In the genomic region with DNA sequence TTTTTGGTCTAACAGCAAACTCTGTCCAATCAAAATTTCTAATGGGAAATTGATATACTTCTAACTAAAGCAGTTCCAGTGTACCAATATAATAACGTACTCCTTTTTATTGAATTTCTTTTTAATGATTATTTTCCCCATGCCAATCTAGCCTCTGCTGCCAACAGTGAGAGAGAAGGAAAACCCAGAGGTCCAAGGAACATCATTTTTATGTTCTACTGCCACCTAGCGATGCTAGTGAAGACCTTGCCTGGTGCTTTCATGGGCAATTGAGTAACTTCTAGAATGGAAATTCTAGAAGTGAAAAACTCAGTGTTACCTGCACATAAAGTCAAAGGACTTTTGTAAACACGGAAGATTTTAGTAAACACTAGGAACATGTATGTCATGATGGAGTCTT, we compare ENCODE assay signal across 10 mouse cellular contexts. TPM values are rescaled to one million over a fixed set of nuclear protein-coding genes. Genes with fewer than 3 reads are reported as not detected.
DNase-seq lines count a peak whose midpoint lies in the region; ATAC-seq and TF ChIP-seq lines count a peak whose summit lies in the region.
"Had no signal": no experiment of that assay in that cellular context is flagged by ENCODE, and none has a peak within 500 bp of the region (broad histone marks: within the 10 kb centered on the region; RNA-seq: fewer than 3 reads in every experiment).

No protein-coding gene starts in this region.

- no peak overlapping the region for H3K27ac ChIP-seq in liver, adult 2 months (replicated peaks; ENCODE audit: insufficient read depth, low read depth, low read length)
- H3K27ac ChIP-seq in neural tube, embryonic 14.5 days (ENCODE audit: low read depth, low read length), result no peak overlapping the region
- no peak overlapping the region for H3K27ac ChIP-seq in heart, embryonic 10.5 days
- H3K27ac ChIP-seq: embryonic facial prominence, embryonic 13.5 days; stomach, embryonic 15.5 days had no signal

- H3K4me2 ChIP-seq in neural tube, embryonic 14.5 days (ENCODE audit: low read depth, low read length), result no peak overlapping the region
- H3K4me2 ChIP-seq: embryonic facial prominence, embryonic 13.5 days; stomach, embryonic 15.5 days had no signal

- no peaks in the 10 kb centered on the region for H3K27me3 ChIP-seq in liver, adult 2 months (ENCODE audit: control insufficient read depth, insufficient read depth, low read length)
- H3K27me3 ChIP-seq in neural tube, embryonic 14.5 days (ENCODE audit: control insufficient read depth, insufficient read depth, low read length), result no peaks in the 10 kb centered on the region
- no peaks in the 10 kb centered on the region for H3K27me3 ChIP-seq in heart, embryonic 10.5 days (ENCODE audit: insufficient read depth, poor library complexity, severe bottlenecking)
- H3K27me3 ChIP-seq: embryonic facial prominence, embryonic 13.5 days; stomach, embryonic 15.5 days had no signal

- peaks cover 2% of the 10 kb centered on the region for H3K4me1 ChIP-seq in liver, adult 2 months (ENCODE audit: control insufficient read depth, insufficient read depth, low read length)
- H3K4me1 ChIP-seq in neural tube, embryonic 14.5 days (ENCODE audit: control insufficient read depth, insufficient read depth, low read length), result no peaks in the 10 kb centered on the region
- no peaks in the 10 kb centered on the region for H3K4me1 ChIP-seq in heart, embryonic 10.5 days
- H3K4me1 ChIP-seq: embryonic facial prominence, embryonic 13.5 days; stomach, embryonic 15.5 days had no signal

- TF ChIP-seq CTCF in liver, adult 2 months (IDR thresholded peaks at IDR 0.05; ENCODE audit: low read depth, low read length), result peak; percentile 40

- no peaks in the 10 kb centered on the region for H3K79me2 ChIP-seq in liver, adult 2 months (ENCODE audit: control insufficient read depth, insufficient read depth, low read length)

- H3K4me3 ChIP-seq in liver, adult 2 months (ENCODE audit: insufficient read depth, low read depth, low read length), result no peak overlapping the region
- no peak overlapping the region for H3K4me3 ChIP-seq in neural tube, embryonic 14.5 days (ENCODE audit: low read depth, low read length)
- no peak overlapping the region for H3K4me3 ChIP-seq in heart, embryonic 10.5 days
- H3K4me3 ChIP-seq: embryonic facial prominence, embryonic 13.5 days; stomach, embryonic 15.5 days had no signal

- TF ChIP-seq POLR2A in liver, adult 2 months (IDR thresholded peaks at IDR 0.05; ENCODE audit: extremely low read depth, insufficient read depth, low read length), result no peak

- DNase-seq in liver, adult 2 months (ENCODE audit: extremely low read depth, low read depth, low spot score), result peak; percentile 68
- no peak for DNase-seq in liver
- DNase-seq in brain, adult 2 months (ENCODE audit: low read depth, low spot score), result peak; percentile 59
- DNase-seq in forelimb bud, embryonic 11.5 days (ENCODE audit: low read depth, low spot score), result peak; percentile 50
- DNase-seq in heart, embryonic 10.5 days (ENCODE audit: low spot score), result no peak
- DNase-seq in thymus, postnatal 25 days, result no peak

- no peaks in the 10 kb centered on the region for H3K36me3 ChIP-seq in liver, adult 2 months (ENCODE audit: control insufficient read depth, insufficient read depth, low read length)
- no peaks in the 10 kb centered on the region for H3K36me3 ChIP-seq in neural tube, embryonic 14.5 days (ENCODE audit: control insufficient read depth, insufficient read depth, low read length)
- H3K36me3 ChIP-seq in heart, embryonic 10.5 days, result no peaks in the 10 kb centered on the region
- H3K36me3 ChIP-seq: embryonic facial prominence, embryonic 13.5 days; stomach, embryonic 15.5 days had no signal

- 5% methylated on average over 3 of the region's 3 CpGs for WGBS in liver, adult 2 months
- WGBS in neural tube, embryonic 14.5 days, result 9% methylated on average over 3 of the region's 3 CpGs
- 11% methylated on average over 3 of the region's 3 CpGs for WGBS in heart, embryonic 10.5 days

- ATAC-seq in neural tube, embryonic 14.5 days (ENCODE audit: low read depth), result peak; percentile 86

- no peaks in the 10 kb centered on the region for H3K9me3 ChIP-seq in neural tube, embryonic 14.5 days (ENCODE audit: control insufficient read depth, low read length)
- no peaks in the 10 kb centered on the region for H3K9me3 ChIP-seq in heart, embryonic 10.5 days
- H3K9me3 ChIP-seq: embryonic facial prominence, embryonic 13.5 days; stomach, embryonic 15.5 days had no signal

- no peak overlapping the region for H3K9ac ChIP-seq in liver, adult 2 months (ENCODE audit: low read depth, low read length)
- no peak overlapping the region for H3K9ac ChIP-seq in neural tube, embryonic 14.5 days (replicated peaks; ENCODE audit: low read depth, low read length)
- H3K9ac ChIP-seq: embryonic facial prominence, embryonic 13.5 days; stomach, embryonic 15.5 days had no signal

RNA-seq across cellular contexts. Expression of a gene that starts 8.4 kb away (rescaled TPM):
- not detected in 2 replicates for total RNA-seq in liver, adult 2 months (2014; rRNA removed)
- not detected in 2 replicates for polyA plus RNA-seq in liver, adult 2 months (2012; rRNA removed)
- polyA plus RNA-seq in neural tube, embryonic 14.5 days (2014; fragmentation: Nextera tagmentation; extraction: Ambion mirVana), result not detected in 2 replicates
- polyA plus RNA-seq in heart, embryonic 10.5 days (2016; fragmentation: Nextera tagmentation; extraction: Ambion mirVana), result not detected in 2 replicates
- polyA plus RNA-seq: embryonic facial prominence, embryonic 13.5 days; limb, embryonic 11.5 days; stomach, embryonic 15.5 days had no signal

RNA-seq across cellular contexts. Expression of a gene that starts 23.5 kb away (rescaled TPM):
- total RNA-seq in liver, adult 2 months (2014; rRNA removed), result not detected in 2 replicates
- not detected in 2 replicates for polyA plus RNA-seq in liver, adult 2 months (2012; rRNA removed)
- not detected in 2 replicates for polyA plus RNA-seq in neural tube, embryonic 14.5 days (2014; fragmentation: Nextera tagmentation; extraction: Ambion mirVana)
- not detected in 2 replicates for polyA plus RNA-seq in heart, embryonic 10.5 days (2016; fragmentation: Nextera tagmentation; extraction: Ambion mirVana)
- polyA plus RNA-seq: embryonic facial prominence, embryonic 13.5 days; limb, embryonic 11.5 days; stomach, embryonic 15.5 days had no signal

RNA-seq across cellular contexts. Expression of a gene that starts 38.7 kb away (rescaled TPM):
- not detected in 2 replicates for total RNA-seq in liver, adult 2 months (2014; rRNA removed)
- polyA plus RNA-seq in liver, adult 2 months (2012; rRNA removed), result not detected in 2 replicates
- polyA plus RNA-seq in neural tube, embryonic 14.5 days (2014; fragmentation: Nextera tagmentation; extraction: Ambion mirVana), result not detected in 2 replicates
- not detected in 2 replicates for polyA plus RNA-seq in heart, embryonic 10.5 days (2016; fragmentation: Nextera tagmentation; extraction: Ambion mirVana)
- polyA plus RNA-seq: embryonic facial prominence, embryonic 13.5 days; limb, embryonic 11.5 days; stomach, embryonic 15.5 days had no signal

Comparison
In these comparisons a context has a peak if more than half of its experiments do, and no peak if none do; other contexts are left out.
1. DNase-seq: peak in liver, adult 2 months (single experiment), brain, adult 2 months (single experiment) and forelimb bud, embryonic 11.5 days (single experiment); none in liver (single experiment), heart, embryonic 10.5 days (single experiment) and thymus, postnatal 25 days (single experiment).